Mouse (Mus musculus) limb, embryonic 11.5 days (tissue): ENCODE data around the gene Ms4a4a. TPM values are rescaled to one million over a fixed set of nuclear protein-coding genes. Genes with fewer than 3 reads are reported as not detected.
"Not testable (repeated sequence)": the region's sequence is repeated elsewhere in the genome, so short reads cannot be mapped to it uniquely, and the experiment has no call there.

Experiments used
- ATAC-seq: fragments of 200-750 bp; cut with Nextera tagmentation; 2 replicates; pipeline ENCODE4 v1.8.0; 2017; ENCODE audit warnings: low read depth; ENCODE audit not compliant: insufficient number of reproducible peaks, low FRiP score, low TSS enrichment
- DNase-seq: peaks from one replicate; pipeline ENCODE4 v3.0.0-alpha.2; 2015; ENCODE audit warnings: low spot score
- H3K27ac ChIP-seq: fragments of 300-500 bp; sonication (generic); replicated peaks from 2 replicates; pipeline ENCODE4 v1.5.1; 2014; ENCODE audit warnings: low read depth, mild to moderate bottlenecking, low read length
- H3K27me3 ChIP-seq: fragments of 300-500 bp; sonication (generic); 2 replicates; pipeline ENCODE4 v1.6.1; 2014; ENCODE audit warnings: mild to moderate bottlenecking, low read length, mixed read lengths; ENCODE audit not compliant: control insufficient read depth, insufficient read depth
- H3K36me3 ChIP-seq: fragments of 300-500 bp; sonication (generic); 2 replicates; pipeline ENCODE4 v1.6.1; 2014; ENCODE audit warnings: mild to moderate bottlenecking, low read length, moderate library complexity, mixed read lengths; ENCODE audit not compliant: control insufficient read depth, insufficient read depth
- H3K4me1 ChIP-seq: fragments of 300-500 bp; sonication (generic); 2 replicates; pipeline ENCODE4 v1.6.1; 2014; ENCODE audit warnings: low read length, mixed read lengths; ENCODE audit not compliant: control insufficient read depth, insufficient read depth
- H3K4me2 ChIP-seq: fragments of 300-500 bp; sonication (generic); 2 replicates; pipeline ENCODE4 v1.6.1; 2014; ENCODE audit warnings: low read depth, mild to moderate bottlenecking, moderate library complexity; ENCODE audit not compliant: severe bottlenecking
- H3K4me3 ChIP-seq: fragments of 300-500 bp; sonication (generic); 2 replicates; pipeline ENCODE4 v1.5.1; 2014; ENCODE audit warnings: low read depth, low read length
- H3K9ac ChIP-seq: fragments of 300-500 bp; sonication (generic); 2 replicates; pipeline ENCODE4 v1.6.1; 2014; ENCODE audit warnings: mild to moderate bottlenecking, low read length
- H3K9me3 ChIP-seq: fragments of 300-500 bp; sonication (generic); 2 replicates; pipeline ENCODE4 v1.6.1; 2016; ENCODE audit warnings: low read length; ENCODE audit not compliant: control insufficient read depth
- WGBS: fragments of 180-500 bp; shearing (Covaris S2); extraction: QIAGEN DNeasy Blood & Tissue Kit; methylation state at CpG from one replicate; pipeline ENCODE4 v1.1.7; 2014; 5-methylcytosine and 5-hydroxymethylcytosine counted together
- polyA plus RNA-seq: library from polyadenylated mRNA; unstranded; fragments of >200 nt; fragmentation: Nextera tagmentation; extraction: Ambion mirVana; gene quantifications from 2 replicates; pipeline ENCODE4 v1.2.1, GENCODE M21; 2014

The Ms4a4a gene
- polyA plus RNA-seq, 1 experiment from 2014 or later = 0.91 TPM

GRCm38 (mm10) chr19:11408591-11408990 is 33.3 kb downstream of the Ms4a4a start:
- Histone ChIP-seq H3K27me3 (no peaks in the 10 kb centered on the region), H3K9me3 (no peaks in the 10 kb centered on the region), H3K4me2 (no peak overlapping the region), H3K36me3 (no peaks in the 10 kb centered on the region), H3K4me1 (no peaks in the 10 kb centered on the region), H3K27ac (no peak overlapping the region), H3K9ac (no peak overlapping the region), H3K4me3 (no peak overlapping the region)
- 80% methylated on average over 1 of the region's 1 CpGs for WGBS
- DNase-seq = no peak
- no peak for ATAC-seq

GRCm38 (mm10) chr19:11411640-11412039 is 36.3 kb downstream of the Ms4a4a start:
- H3K36me3 ChIP-seq = no peaks in the 10 kb centered on the region
- no peak overlapping the region for H3K4me2 ChIP-seq
- no peak for DNase-seq
- H3K9me3 ChIP-seq = no peaks in the 10 kb centered on the region
- H3K27ac ChIP-seq = no peak overlapping the region
- no peaks in the 10 kb centered on the region for H3K27me3 ChIP-seq
- H3K4me1 ChIP-seq = no peaks in the 10 kb centered on the region
- H3K4me3 ChIP-seq = no peak overlapping the region
- ATAC-seq = no peak
- 91% methylated on average over 1 of the region's 1 CpGs for WGBS
- H3K9ac ChIP-seq = no peak overlapping the region

GRCm38 (mm10) chr19:11414084-11414483 is 38.8 kb downstream of the Ms4a4a start:
- Histone ChIP-seq H3K27ac (no peak overlapping the region), H3K9ac (no peak overlapping the region), H3K4me1 (no peaks in the 10 kb centered on the region), H3K4me3 (no peak overlapping the region), H3K27me3 (no peaks in the 10 kb centered on the region), H3K36me3 (no peaks in the 10 kb centered on the region), H3K4me2 (no peak overlapping the region), H3K9me3 (no peaks in the 10 kb centered on the region)
- WGBS = 97% methylated on average over 1 of the region's 1 CpGs
- DNase-seq (no peak), ATAC-seq (no peak)

- Histone ChIP-seq H3K4me3 (no peak overlapping the region), H3K27ac (no peak overlapping the region), H3K36me3 (no peaks in the 10 kb centered on the region), H3K9ac (no peak overlapping the region), H3K4me2 (no peak overlapping the region), H3K4me1 (no peaks in the 10 kb centered on the region), H3K9me3 (no peaks in the 10 kb centered on the region), H3K27me3 (no peaks in the 10 kb centered on the region)
- 74% methylated on average over 3 of the region's 3 CpGs for WGBS
- no peak for DNase-seq
- no peak for ATAC-seq
These were observed 40.3 kb downstream of the Ms4a4a start for GRCm38 (mm10) chr19:11415581-11415980.

- WGBS = 78% methylated on average over 1 of the region's 3 CpGs
- DNase-seq, H3K4me2 ChIP-seq, H3K27ac ChIP-seq, H3K36me3 ChIP-seq, H3K9ac ChIP-seq, H3K4me1 ChIP-seq, ATAC-seq, H3K4me3 ChIP-seq, H3K27me3 ChIP-seq, H3K9me3 ChIP-seq: not testable (repeated sequence)
These were observed 43.5 kb downstream of the Ms4a4a start for GRCm38 (mm10) chr19:11418865-11419264.

- not testable (repeated sequence) for DNase-seq, H3K9me3 ChIP-seq
- WGBS = 78% methylated on average over 1 of the region's 1 CpGs
These were observed 55.9 kb downstream of the Ms4a4a start for GRCm38 (mm10) chr19:11431209-11431608.

GRCm38 (mm10) chr19:11435058-11435834 is 59.9 kb downstream of the Ms4a4a start:
- H3K27ac ChIP-seq = no peak overlapping the region
- no peaks in the 10 kb centered on the region for H3K9me3 ChIP-seq
- no peak overlapping the region for H3K9ac ChIP-seq
- no peak overlapping the region for H3K4me3 ChIP-seq
- H3K36me3 ChIP-seq = no peaks in the 10 kb centered on the region
- no peak overlapping the region for H3K4me2 ChIP-seq
- WGBS = 91% methylated on average over 4 of the region's 4 CpGs
- ATAC-seq (no peak), DNase-seq (no peak)
- H3K4me1 ChIP-seq = no peaks in the 10 kb centered on the region
- H3K27me3 ChIP-seq = no peaks in the 10 kb centered on the region

More at GRCm38 (mm10) chr19:11431209-11431608, 55.9 kb downstream of the Ms4a4a start:
- H3K27ac ChIP-seq, H3K36me3 ChIP-seq, H3K4me1 ChIP-seq, H3K4me3 ChIP-seq, ATAC-seq, H3K9ac ChIP-seq, H3K27me3 ChIP-seq, H3K4me2 ChIP-seq: not testable (repeated sequence)
